Mouse (Mus musculus) E14TG2a.4 (cell line): ENCODE data around the gene Asf1b.
A peak's percentile ranks its signal among the peaks of the same experiment; 100 is the strongest.

Experiments
- H3K27me3 ChIP-seq: 2 replicates; pipeline ENCODE4 v1.6.1; 2014; ENCODE audit warnings: low read length, control low read depth; ENCODE audit not compliant: insufficient read depth
- H3K36me3 ChIP-seq: 2 replicates; pipeline ENCODE4 v1.6.1; 2014; ENCODE audit warnings: low read length, control low read depth; ENCODE audit not compliant: insufficient read depth
- H3K4me1 ChIP-seq: replicated peaks from 2 replicates; pipeline ENCODE4 v1.6.1; 2014; ENCODE audit warnings: low read depth, low read length, control low read depth
- H3K4me3 ChIP-seq: replicated peaks from 2 replicates; pipeline ENCODE4 v1.5.1; 2014; ENCODE audit warnings: mild to moderate bottlenecking, low read length
- H3K9me3 ChIP-seq: 2 replicates; pipeline ENCODE4 v1.6.1; 2014; ENCODE audit warnings: low read length, control low read depth
- CTCF ChIP-seq: conservative IDR thresholded peaks from 2 replicates; pipeline ENCODE4 v1.5.1; 2014; ENCODE audit warnings: low read length
- NANOG ChIP-seq: IDR thresholded peaks from 2 replicates; pipeline ENCODE4 v1.6.1; 2014; ENCODE audit warnings: borderline replicate concordance, low read length, mixed read lengths
- POU5F1 ChIP-seq: IDR thresholded peaks from 2 replicates; pipeline ENCODE4 v1.6.1; 2014; ENCODE audit warnings: low read length, borderline replicate concordance

The Asf1b gene

GRCm38 (mm10) chr8:84011705-84012498 lies 56.6 kb downstream of the Asf1b start, which contains the start of gene 2210011C24Rik:
2210011C24Rik (minus strand) TSS chr8:84012171.
- H3K36me3 ChIP-seq = no peaks in the 10 kb centered on the region
- peaks cover 4% of the 10 kb centered on the region for H3K9me3 ChIP-seq
- peaks cover 39% of the 10 kb centered on the region for H3K27me3 ChIP-seq
- TF ChIP-seq POU5F1 = no peak
- no peak for TF ChIP-seq CTCF
- TF ChIP-seq NANOG = no peak
- H3K4me3 ChIP-seq = peak within 1 kb of the TSS; percentile 82
- peaks cover 54% of the 10 kb centered on the region for H3K4me1 ChIP-seq

- Histone ChIP-seq H3K9me3 (peaks cover 4% of the 10 kb centered on the region), H3K36me3 (no peaks in the 10 kb centered on the region), H3K4me3 (peak overlapping the region; percentile 82), H3K27me3 (peaks cover 43% of the 10 kb centered on the region), H3K4me1 (peaks cover 47% of the 10 kb centered on the region)
- no peak for TF ChIP-seq POU5F1
- TF ChIP-seq CTCF = no peak
- no peak for TF ChIP-seq NANOG
Observed at GRCm38 (mm10) chr8:84012499-84013165, 57.3 kb downstream of the Asf1b start.

GRCm38 (mm10) chr8:84015833-84016232 lies 60.5 kb downstream of the Asf1b start:
- peaks cover 4% of the 10 kb centered on the region for H3K9me3 ChIP-seq
- TF ChIP-seq NANOG (no peak), POU5F1 (no peak), CTCF (peak; percentile 23)
- peaks cover 50% of the 10 kb centered on the region for H3K27me3 ChIP-seq
- H3K36me3 ChIP-seq = no peaks in the 10 kb centered on the region
- no peak overlapping the region for H3K4me3 ChIP-seq
- H3K4me1 ChIP-seq = peaks cover 34% of the 10 kb centered on the region

GRCm38 (mm10) chr8:84019738-84020137 lies 64.4 kb downstream of the Asf1b start:
- Histone ChIP-seq H3K4me1 (peaks cover 52% of the 10 kb centered on the region), H3K36me3 (no peaks in the 10 kb centered on the region), H3K4me3 (no peak overlapping the region), H3K27me3 (peaks cover 21% of the 10 kb centered on the region), H3K9me3 (peaks cover 4% of the 10 kb centered on the region)
- TF ChIP-seq NANOG = no peak
- TF ChIP-seq CTCF = no peak
- no peak for TF ChIP-seq POU5F1
